Mouse (Mus musculus): ENCODE data around the gene Ddr2. TPM values are rescaled to one million over a fixed set of nuclear protein-coding genes. Genes with fewer than 3 reads are reported as not detected.
A peak's percentile ranks its signal among the peaks of the same experiment; 100 is the strongest.
"Not testable (repeated sequence)": the region's sequence is repeated elsewhere in the genome, so short reads cannot be mapped to it uniquely, and the experiment has no call there.

Gene Ddr2
- polyA plus RNA-seq, 1 experiment from 2014 or later, result 41.1 TPM

- no peak overlapping the region for H3K27ac ChIP-seq (ENCODE audit: low read depth)
- no peak for DNase-seq (ENCODE audit: low spot score)
- 81% methylated on average over 6 of the region's 6 CpGs for WGBS
- H3K4me3 ChIP-seq (ENCODE audit: low read depth, low read length), result no peak overlapping the region
- no peaks in the 10 kb centered on the region for H3K9me3 ChIP-seq (ENCODE audit: control insufficient read depth, low read length)
- peaks cover 3% of the 10 kb centered on the region for H3K4me1 ChIP-seq (replicated peaks; ENCODE audit: control insufficient read depth, insufficient read depth, low read length)
- ATAC-seq (replicated peaks; ENCODE audit: low FRiP score, low TSS enrichment, low read depth), result no peak
- no peaks in the 10 kb centered on the region for H3K36me3 ChIP-seq (ENCODE audit: control insufficient read depth, insufficient read depth, low read length)
- no peaks in the 10 kb centered on the region for H3K27me3 ChIP-seq (replicated peaks; ENCODE audit: control insufficient read depth, insufficient read depth, low read length)
- no peak overlapping the region for H3K9ac ChIP-seq (ENCODE audit: low read length)
- H3K4me2 ChIP-seq (ENCODE audit: low read length), result no peak overlapping the region
Observed at GRCm38 (mm10) chr1:170113616-170114015, 3.1 kb upstream of the Ddr2 start.

- Histone ChIP-seq H3K9ac (ENCODE audit: low read length) (no peak overlapping the region), H3K4me3 (ENCODE audit: low read depth, low read length) (no peak overlapping the region), H3K4me2 (ENCODE audit: low read length) (no peak overlapping the region), H3K4me1 (replicated peaks; ENCODE audit: control insufficient read depth, insufficient read depth, low read length) (peaks cover 7% of the 10 kb centered on the region), H3K27ac (ENCODE audit: low read depth) (no peak overlapping the region), H3K9me3 (ENCODE audit: control insufficient read depth, low read length) (no peaks in the 10 kb centered on the region), H3K27me3 (replicated peaks; ENCODE audit: control insufficient read depth, insufficient read depth, low read length) (no peaks in the 10 kb centered on the region), H3K36me3 (ENCODE audit: control insufficient read depth, insufficient read depth, low read length) (no peaks in the 10 kb centered on the region)
- ATAC-seq (replicated peaks; ENCODE audit: low FRiP score, low TSS enrichment, low read depth), result no peak
- no peak for DNase-seq (ENCODE audit: low spot score)
- 88% methylated on average over 10 of the region's 10 CpGs for WGBS
Observed at GRCm38 (mm10) chr1:170112261-170112660, 1.7 kb upstream of the Ddr2 start.

GRCm38 (mm10) chr1:170111651-170112226, 1.2 kb upstream of the Ddr2 start:
- no peak overlapping the region for H3K4me3 ChIP-seq (ENCODE audit: low read depth, low read length)
- no peak overlapping the region for H3K9ac ChIP-seq (ENCODE audit: low read length)
- H3K4me1 ChIP-seq (replicated peaks; ENCODE audit: control insufficient read depth, insufficient read depth, low read length), result peaks cover 7% of the 10 kb centered on the region
- 82% methylated on average over 16 of the region's 16 CpGs for WGBS
- DNase-seq (ENCODE audit: low spot score) (no peak), ATAC-seq (replicated peaks; ENCODE audit: low FRiP score, low TSS enrichment, low read depth) (no peak)
- H3K27ac ChIP-seq (ENCODE audit: low read depth), result peak overlapping the region; percentile 91
- no peaks in the 10 kb centered on the region for H3K36me3 ChIP-seq (ENCODE audit: control insufficient read depth, insufficient read depth, low read length)
- H3K9me3 ChIP-seq (ENCODE audit: control insufficient read depth, low read length), result no peaks in the 10 kb centered on the region
- no peaks in the 10 kb centered on the region for H3K27me3 ChIP-seq (replicated peaks; ENCODE audit: control insufficient read depth, insufficient read depth, low read length)
- H3K4me2 ChIP-seq (ENCODE audit: low read length), result peak overlapping the region; percentile 58

GRCm38 (mm10) chr1:170109776-170110515, 616 bp downstream of the Ddr2 start:
- peak; percentile 57 for ATAC-seq (replicated peaks; ENCODE audit: low FRiP score, low TSS enrichment, low read depth)
- DNase-seq (ENCODE audit: low spot score), result peak; percentile 76
- Histone ChIP-seq H3K27ac (ENCODE audit: low read depth) (peak overlapping the region; percentile 91), H3K27me3 (replicated peaks; ENCODE audit: control insufficient read depth, insufficient read depth, low read length) (no peaks in the 10 kb centered on the region), H3K9me3 (ENCODE audit: control insufficient read depth, low read length) (no peaks in the 10 kb centered on the region), H3K4me2 (ENCODE audit: low read length) (peak overlapping the region; percentile 58), H3K36me3 (ENCODE audit: control insufficient read depth, insufficient read depth, low read length) (no peaks in the 10 kb centered on the region), H3K4me1 (replicated peaks; ENCODE audit: control insufficient read depth, insufficient read depth, low read length) (peaks cover 7% of the 10 kb centered on the region), H3K4me3 (ENCODE audit: low read depth, low read length) (peak overlapping the region; percentile 40), H3K9ac (ENCODE audit: low read length) (peak overlapping the region; percentile 57)
- 50% methylated on average over 19 of the region's 19 CpGs for WGBS

- not testable (repeated sequence) for H3K36me3 ChIP-seq (ENCODE audit: control insufficient read depth, insufficient read depth, low read length); H3K27me3 ChIP-seq (replicated peaks; ENCODE audit: control insufficient read depth, insufficient read depth, low read length); H3K4me3 ChIP-seq (ENCODE audit: low read depth, low read length); H3K4me1 ChIP-seq (replicated peaks; ENCODE audit: control insufficient read depth, insufficient read depth, low read length); H3K27ac ChIP-seq (ENCODE audit: low read depth); H3K9me3 ChIP-seq (ENCODE audit: control insufficient read depth, low read length); ATAC-seq (replicated peaks; ENCODE audit: low FRiP score, low TSS enrichment, low read depth); H3K4me2 ChIP-seq (ENCODE audit: low read length); H3K9ac ChIP-seq (ENCODE audit: low read length); DNase-seq (ENCODE audit: low spot score)
- 89% methylated on average over 6 of the region's 6 CpGs for WGBS
Observed at GRCm38 (mm10) chr1:170102814-170103213, 7.7 kb downstream of the Ddr2 start.

GRCm38 (mm10) chr1:170086631-170087030, 23.9 kb downstream of the Ddr2 start:
- no peak for ATAC-seq (replicated peaks; ENCODE audit: low FRiP score, low TSS enrichment, low read depth)
- Histone ChIP-seq H3K4me3 (ENCODE audit: low read depth, low read length) (no peak overlapping the region), H3K27me3 (replicated peaks; ENCODE audit: control insufficient read depth, insufficient read depth, low read length) (no peaks in the 10 kb centered on the region), H3K9me3 (ENCODE audit: control insufficient read depth, low read length) (no peaks in the 10 kb centered on the region), H3K36me3 (ENCODE audit: control insufficient read depth, insufficient read depth, low read length) (0 out of 2 replicates have a peak, but pooled peaks cover 4% of the 10 kb centered on the region), H3K4me2 (ENCODE audit: low read length) (no peak overlapping the region), H3K27ac (ENCODE audit: low read depth) (no peak overlapping the region), H3K4me1 (replicated peaks; ENCODE audit: control insufficient read depth, insufficient read depth, low read length) (no peaks in the 10 kb centered on the region), H3K9ac (ENCODE audit: low read length) (no peak overlapping the region)
- no peak for DNase-seq (ENCODE audit: low spot score)
- WGBS, result 93% methylated on average over 7 of the region's 7 CpGs

- WGBS, result 91% methylated on average over 12 of the region's 12 CpGs
- Histone ChIP-seq H3K27ac (ENCODE audit: low read depth) (no peak overlapping the region), H3K27me3 (replicated peaks; ENCODE audit: control insufficient read depth, insufficient read depth, low read length) (no peaks in the 10 kb centered on the region), H3K9ac (ENCODE audit: low read length) (no peak overlapping the region), H3K9me3 (ENCODE audit: control insufficient read depth, low read length) (no peaks in the 10 kb centered on the region), H3K4me3 (ENCODE audit: low read depth, low read length) (no peak overlapping the region), H3K4me1 (replicated peaks; ENCODE audit: control insufficient read depth, insufficient read depth, low read length) (no peaks in the 10 kb centered on the region), H3K4me2 (ENCODE audit: low read length) (no peak overlapping the region), H3K36me3 (ENCODE audit: control insufficient read depth, insufficient read depth, low read length) (0 out of 2 replicates have a peak, but pooled peaks cover 4% of the 10 kb centered on the region)
- DNase-seq (ENCODE audit: low spot score) (no peak), ATAC-seq (replicated peaks; ENCODE audit: low FRiP score, low TSS enrichment, low read depth) (no peak)
Observed at GRCm38 (mm10) chr1:170084151-170084796, 26.3 kb downstream of the Ddr2 start.

- Histone ChIP-seq H3K4me1 (replicated peaks; ENCODE audit: control insufficient read depth, insufficient read depth, low read length) (no peaks in the 10 kb centered on the region), H3K27ac (ENCODE audit: low read depth) (no peak overlapping the region), H3K4me2 (ENCODE audit: low read length) (no peak overlapping the region), H3K4me3 (ENCODE audit: low read depth, low read length) (no peak overlapping the region), H3K27me3 (replicated peaks; ENCODE audit: control insufficient read depth, insufficient read depth, low read length) (no peaks in the 10 kb centered on the region), H3K36me3 (ENCODE audit: control insufficient read depth, insufficient read depth, low read length) (no peaks in the 10 kb centered on the region), H3K9ac (ENCODE audit: low read length) (no peak overlapping the region), H3K9me3 (ENCODE audit: control insufficient read depth, low read length) (no peaks in the 10 kb centered on the region)
- 85% methylated on average over 1 of the region's 1 CpGs for WGBS
- no peak for DNase-seq (ENCODE audit: low spot score)
- ATAC-seq (replicated peaks; ENCODE audit: low FRiP score, low TSS enrichment, low read depth), result no peak
Observed at GRCm38 (mm10) chr1:170080907-170081306, 29.7 kb downstream of the Ddr2 start.

All from intestine, embryonic 14.5 days (tissue).